Mouse (Mus musculus): Measurements from ENCODE around the gene Fam189a1. TPM values are rescaled to one million over a fixed set of nuclear protein-coding genes. Genes with fewer than 3 reads are reported as not detected.

The Fam189a1 gene
- polyA plus RNA-seq, 1 experiment from 2014 or later = 0.20 TPM

- Histone ChIP-seq H3K4me1 (replicated peaks; ENCODE audit: control insufficient read depth, insufficient read depth, low read length) (0 out of 2 replicates have a peak, but pooled peaks cover 4% of the 10 kb centered on the region), H3K4me3 (ENCODE audit: low read length) (no peak overlapping the region), H3K27ac (ENCODE audit: low read length) (no peak overlapping the region), H3K27me3 (ENCODE audit: control insufficient read depth, insufficient read depth, low read depth, low read length) (peaks cover 23% of the 10 kb centered on the region), H3K4me2 (ENCODE audit: low read depth, low read length) (no peak overlapping the region), H3K9ac (ENCODE audit: low read length) (no peak overlapping the region), H3K9me3 (ENCODE audit: control insufficient read depth, low read length) (no peaks in the 10 kb centered on the region), H3K36me3 (ENCODE audit: control insufficient read depth, insufficient read depth, low read length) (no peaks in the 10 kb centered on the region)
- ATAC-seq (ENCODE audit: low read depth) = no peak
- 88% methylated on average over 7 of the region's 7 CpGs for WGBS
Observed at GRCm38 (mm10) chr7:65151526-65151925, 4.8 kb downstream of the Fam189a1 start.

- 86% methylated on average over 9 of the region's 9 CpGs for WGBS
- no peaks in the 10 kb centered on the region for H3K4me1 ChIP-seq (replicated peaks; ENCODE audit: control insufficient read depth, insufficient read depth, low read length)
Observed at GRCm38 (mm10) chr7:65149040-65149439, 7.3 kb downstream of the Fam189a1 start.

GRCm38 (mm10) chr7:65144881-65145280 lies 11.5 kb downstream of the Fam189a1 start:
- 61% methylated on average over 6 of the region's 6 CpGs for WGBS

More at GRCm38 (mm10) chr7:65149040-65149439, 7.3 kb downstream of the Fam189a1 start:
- Histone ChIP-seq H3K4me2 (ENCODE audit: low read depth, low read length) (no peak overlapping the region), H3K27ac (ENCODE audit: low read length) (no peak overlapping the region), H3K27me3 (ENCODE audit: control insufficient read depth, insufficient read depth, low read depth, low read length) (peaks cover 4% of the 10 kb centered on the region; the same call in 1 of the 2 replicates), H3K9ac (ENCODE audit: low read length) (no peak overlapping the region), H3K4me3 (ENCODE audit: low read length) (no peak overlapping the region), H3K36me3 (ENCODE audit: control insufficient read depth, insufficient read depth, low read length) (no peaks in the 10 kb centered on the region), H3K9me3 (ENCODE audit: control insufficient read depth, low read length) (no peaks in the 10 kb centered on the region)
- no peak for ATAC-seq (ENCODE audit: low read depth)

GRCm38 (mm10) chr7:65141907-65142698 lies 14.3 kb downstream of the Fam189a1 start:
- WGBS = 45% methylated on average over 6 of the region's 6 CpGs
- Histone ChIP-seq H3K4me3 (ENCODE audit: low read length) (no peak overlapping the region), H3K36me3 (ENCODE audit: control insufficient read depth, insufficient read depth, low read length) (no peaks in the 10 kb centered on the region), H3K4me1 (replicated peaks; ENCODE audit: control insufficient read depth, insufficient read depth, low read length) (no peaks in the 10 kb centered on the region), H3K9me3 (ENCODE audit: control insufficient read depth, low read length) (no peaks in the 10 kb centered on the region), H3K4me2 (ENCODE audit: low read depth, low read length) (no peak overlapping the region), H3K27me3 (ENCODE audit: control insufficient read depth, insufficient read depth, low read depth, low read length) (no peaks in the 10 kb centered on the region), H3K9ac (ENCODE audit: low read length) (no peak overlapping the region), H3K27ac (ENCODE audit: low read length) (no peak overlapping the region)
- no peak for ATAC-seq (ENCODE audit: low read depth)

More at GRCm38 (mm10) chr7:65144881-65145280, 11.5 kb downstream of the Fam189a1 start:
- ATAC-seq (ENCODE audit: low read depth) = no peak
- Histone ChIP-seq H3K9me3 (ENCODE audit: control insufficient read depth, low read length) (no peaks in the 10 kb centered on the region), H3K4me3 (ENCODE audit: low read length) (no peak overlapping the region), H3K4me2 (ENCODE audit: low read depth, low read length) (no peak overlapping the region), H3K27ac (ENCODE audit: low read length) (no peak overlapping the region), H3K27me3 (ENCODE audit: control insufficient read depth, insufficient read depth, low read depth, low read length) (no peaks in the 10 kb centered on the region), H3K9ac (ENCODE audit: low read length) (no peak overlapping the region), H3K4me1 (replicated peaks; ENCODE audit: control insufficient read depth, insufficient read depth, low read length) (no peaks in the 10 kb centered on the region), H3K36me3 (ENCODE audit: control insufficient read depth, insufficient read depth, low read length) (no peaks in the 10 kb centered on the region)

GRCm38 (mm10) chr7:65140832-65141231 lies 15.5 kb downstream of the Fam189a1 start:
- H3K9me3 ChIP-seq (ENCODE audit: control insufficient read depth, low read length) = no peaks in the 10 kb centered on the region
- no peak for ATAC-seq (ENCODE audit: low read depth)
- H3K27me3 ChIP-seq (ENCODE audit: control insufficient read depth, insufficient read depth, low read depth, low read length) = no peaks in the 10 kb centered on the region
- no peak overlapping the region for H3K9ac ChIP-seq (ENCODE audit: low read length)
- no peak overlapping the region for H3K4me3 ChIP-seq (ENCODE audit: low read length)
- H3K36me3 ChIP-seq (ENCODE audit: control insufficient read depth, insufficient read depth, low read length) = no peaks in the 10 kb centered on the region
- H3K4me2 ChIP-seq (ENCODE audit: low read depth, low read length) = no peak overlapping the region
- WGBS = 72% methylated on average over 5 of the region's 5 CpGs
- no peaks in the 10 kb centered on the region for H3K4me1 ChIP-seq (replicated peaks; ENCODE audit: control insufficient read depth, insufficient read depth, low read length)
- H3K27ac ChIP-seq (ENCODE audit: low read length) = no peak overlapping the region

- Histone ChIP-seq H3K27me3 (ENCODE audit: control insufficient read depth, insufficient read depth, low read depth, low read length) (no peaks in the 10 kb centered on the region), H3K4me3 (ENCODE audit: low read length) (no peak overlapping the region), H3K27ac (ENCODE audit: low read length) (no peak overlapping the region), H3K9me3 (ENCODE audit: control insufficient read depth, low read length) (no peaks in the 10 kb centered on the region), H3K36me3 (ENCODE audit: control insufficient read depth, insufficient read depth, low read length) (no peaks in the 10 kb centered on the region), H3K4me1 (replicated peaks; ENCODE audit: control insufficient read depth, insufficient read depth, low read length) (no peaks in the 10 kb centered on the region), H3K9ac (ENCODE audit: low read length) (no peak overlapping the region), H3K4me2 (ENCODE audit: low read depth, low read length) (no peak overlapping the region)
- WGBS = 62% methylated on average over 5 of the region's 5 CpGs
- no peak for ATAC-seq (ENCODE audit: low read depth)
Observed at GRCm38 (mm10) chr7:65140099-65140498, 16.3 kb downstream of the Fam189a1 start.

GRCm38 (mm10) chr7:65123766-65124165 lies 32.6 kb downstream of the Fam189a1 start:
- H3K4me2 ChIP-seq (ENCODE audit: low read depth, low read length) = no peak overlapping the region
- no peak overlapping the region for H3K9ac ChIP-seq (ENCODE audit: low read length)
- ATAC-seq (ENCODE audit: low read depth) = no peak
- no peak overlapping the region for H3K27ac ChIP-seq (ENCODE audit: low read length)
- WGBS = 75% methylated on average over 3 of the region's 3 CpGs
- no peaks in the 10 kb centered on the region for H3K27me3 ChIP-seq (ENCODE audit: control insufficient read depth, insufficient read depth, low read depth, low read length)
- no peaks in the 10 kb centered on the region for H3K4me1 ChIP-seq (replicated peaks; ENCODE audit: control insufficient read depth, insufficient read depth, low read length)
- H3K9me3 ChIP-seq (ENCODE audit: control insufficient read depth, low read length) = no peaks in the 10 kb centered on the region
- H3K36me3 ChIP-seq (ENCODE audit: control insufficient read depth, insufficient read depth, low read length) = no peaks in the 10 kb centered on the region
- H3K4me3 ChIP-seq (ENCODE audit: low read length) = no peak overlapping the region

- H3K4me3 ChIP-seq (ENCODE audit: low read length) = no peak overlapping the region
- H3K9me3 ChIP-seq (ENCODE audit: control insufficient read depth, low read length) = no peaks in the 10 kb centered on the region
- no peak overlapping the region for H3K27ac ChIP-seq (ENCODE audit: low read length)
- no peaks in the 10 kb centered on the region for H3K4me1 ChIP-seq (replicated peaks; ENCODE audit: control insufficient read depth, insufficient read depth, low read length)
- H3K4me2 ChIP-seq (ENCODE audit: low read depth, low read length) = no peak overlapping the region
- H3K9ac ChIP-seq (ENCODE audit: low read length) = no peak overlapping the region
- no peaks in the 10 kb centered on the region for H3K27me3 ChIP-seq (ENCODE audit: control insufficient read depth, insufficient read depth, low read depth, low read length)
- ATAC-seq (ENCODE audit: low read depth) = no peak
- 89% methylated on average over 7 of the region's 7 CpGs for WGBS
- H3K36me3 ChIP-seq (ENCODE audit: control insufficient read depth, insufficient read depth, low read length) = no peaks in the 10 kb centered on the region
Observed at GRCm38 (mm10) chr7:65116903-65117302, 39.5 kb downstream of the Fam189a1 start.

- H3K27ac ChIP-seq (ENCODE audit: low read length) = no peak overlapping the region
- no peak overlapping the region for H3K4me2 ChIP-seq (ENCODE audit: low read depth, low read length)
- no peak for ATAC-seq (ENCODE audit: low read depth)
- WGBS = 75% methylated on average over 3 of the region's 3 CpGs
- H3K4me3 ChIP-seq (ENCODE audit: low read length) = no peak overlapping the region
- H3K4me1 ChIP-seq (replicated peaks; ENCODE audit: control insufficient read depth, insufficient read depth, low read length) = no peaks in the 10 kb centered on the region
- no peaks in the 10 kb centered on the region for H3K36me3 ChIP-seq (ENCODE audit: control insufficient read depth, insufficient read depth, low read length)
- no peak overlapping the region for H3K9ac ChIP-seq (ENCODE audit: low read length)
- H3K9me3 ChIP-seq (ENCODE audit: control insufficient read depth, low read length) = no peaks in the 10 kb centered on the region
- H3K27me3 ChIP-seq (ENCODE audit: control insufficient read depth, insufficient read depth, low read depth, low read length) = no peaks in the 10 kb centered on the region
Observed at GRCm38 (mm10) chr7:65115366-65115765, 41.0 kb downstream of the Fam189a1 start.
